Mouse (Mus musculus) heart, embryonic 15.5 days (tissue): ENCODE results near the gene Gjb2. TPM values are rescaled to one million over a fixed set of nuclear protein-coding genes. Genes with fewer than 3 reads are reported as not detected.
A peak's percentile ranks its signal among the peaks of the same experiment; 100 is the strongest.

Experiments used
- ATAC-seq: fragments of 200-750 bp; cut with Nextera tagmentation; replicated peaks from 2 replicates; pipeline ENCODE4 v1.8.0; 2017; ENCODE audit warnings: low read depth, moderate TSS enrichment; ENCODE audit not compliant: insufficient number of reproducible peaks, insufficient read depth, low FRiP score
- H3K27ac ChIP-seq: fragments of 300-500 bp; sonication (generic); 2 replicates; pipeline ENCODE4 v1.5.1; 2015; ENCODE audit warnings: mild to moderate bottlenecking, inconsistent platforms
- H3K27me3 ChIP-seq: fragments of 300-500 bp; sonication (generic); 2 replicates; pipeline ENCODE4 v1.6.1; 2015; ENCODE audit warnings: inconsistent platforms
- H3K36me3 ChIP-seq: fragments of 300-500 bp; sonication (generic); 2 replicates; pipeline ENCODE4 v1.6.1; 2015; ENCODE audit warnings: mild to moderate bottlenecking, inconsistent platforms
- H3K4me1 ChIP-seq: fragments of 300-500 bp; sonication (generic); replicated peaks from 2 replicates; pipeline ENCODE4 v1.6.1; 2015; ENCODE audit warnings: inconsistent platforms
- H3K4me2 ChIP-seq: fragments of 300-500 bp; sonication (generic); 2 replicates; pipeline ENCODE4 v1.6.1; 2015; ENCODE audit warnings: inconsistent platforms, mild to moderate bottlenecking, moderate library complexity
- H3K4me3 ChIP-seq: fragments of 300-500 bp; sonication (generic); 2 replicates; pipeline ENCODE4 v1.5.1; 2015; ENCODE audit warnings: mild to moderate bottlenecking, inconsistent platforms
- H3K9ac ChIP-seq: fragments of 300-500 bp; sonication (generic); 2 replicates; pipeline ENCODE4 v1.6.1; 2015; ENCODE audit warnings: mild to moderate bottlenecking, inconsistent platforms
- H3K9me3 ChIP-seq: fragments of 300-500 bp; sonication (generic); replicated peaks from 2 replicates; pipeline ENCODE4 v1.6.1; 2016; ENCODE audit warnings: inconsistent platforms
- WGBS: fragments of 180-500 bp; shearing (Covaris S2); methylation state at CpG from one replicate; pipeline ENCODE4 v1.1.7; 2015; ENCODE audit warnings: mixed read lengths; 5-methylcytosine and 5-hydroxymethylcytosine counted together
- polyA plus RNA-seq: library from polyadenylated mRNA; unstranded; fragments of >200 nt; fragmentation: Nextera tagmentation; extraction: Ambion mirVana; gene quantifications from 2 replicates; pipeline ENCODE4 v1.2.1, GENCODE M21; 2015

The Gjb2 gene
- polyA plus RNA-seq = 0.15 and 0.38 TPM in 2 replicates

DNA sequence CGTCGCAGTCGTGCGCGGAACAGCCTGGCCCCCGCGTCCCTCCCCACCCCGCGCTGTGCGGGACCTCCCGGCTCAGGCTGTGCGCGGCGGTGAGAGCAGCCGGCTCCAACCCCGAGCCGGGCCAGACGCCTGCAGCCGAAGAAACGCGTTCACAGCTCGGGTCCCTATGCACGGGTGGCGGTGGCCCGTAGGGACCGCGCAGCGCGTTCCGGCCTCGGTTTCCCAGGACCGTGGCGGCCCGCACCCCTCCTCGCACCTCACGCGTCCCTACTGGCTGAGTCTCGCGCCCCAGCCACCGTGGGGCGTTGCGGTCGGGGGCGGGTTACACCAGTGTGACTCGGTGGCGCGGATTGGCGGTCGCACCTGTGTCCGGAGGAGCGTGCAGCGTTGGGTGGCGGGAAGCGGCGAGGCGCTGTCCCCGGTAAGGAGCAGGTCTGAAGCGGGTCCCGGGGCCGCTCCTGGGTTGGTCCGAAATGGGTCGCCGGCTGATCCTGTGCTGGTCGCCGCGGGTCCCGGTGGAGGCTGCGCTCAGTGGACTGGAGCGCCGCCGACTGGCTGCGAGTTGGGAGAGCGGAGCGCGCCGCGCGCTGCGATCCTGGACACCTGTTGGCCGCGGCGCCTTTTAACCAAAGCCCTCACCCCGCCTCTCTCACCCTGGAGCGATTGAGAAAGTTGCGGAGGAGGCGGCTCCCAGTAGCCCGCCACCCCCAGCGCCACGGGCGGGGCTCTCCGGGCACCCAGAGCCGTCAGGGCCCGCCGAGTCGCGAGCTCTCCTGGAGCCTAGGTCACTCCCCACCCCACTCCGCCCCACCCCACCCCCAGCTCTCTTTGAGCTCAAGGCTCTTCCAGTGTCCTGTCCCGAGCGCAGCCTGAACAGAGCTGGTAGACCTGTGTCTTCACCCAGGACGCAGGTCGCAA is at the start of gene Gjb2:
Gjb2 (minus strand) TSS at position 597 of the 918 bp plus-strand sequence.
- ATAC-seq = peak; percentile 47; the same call in 1 of the 2 replicates
- Histone ChIP-seq H3K27me3 (peaks cover 70% of the 10 kb centered on the region), H3K36me3 (no peaks in the 10 kb centered on the region), H3K9me3 (no peaks in the 10 kb centered on the region), H3K27ac (no peak within 1 kb of the TSS), H3K4me1 (peaks cover 20% of the 10 kb centered on the region), H3K4me2 (peak within 1 kb of the TSS; percentile 100), H3K9ac (peak within 1 kb of the TSS; percentile 51), H3K4me3 (peak within 1 kb of the TSS; percentile 70)
- WGBS = under 1% methylated on average over 101 of the region's 101 CpGs

- ATAC-seq = no peak; the same call in 1 of the 2 replicates
- H3K4me1 ChIP-seq = no peaks in the 10 kb centered on the region; the same call in 1 of the 2 replicates
- H3K9me3 ChIP-seq = no peaks in the 10 kb centered on the region
- no peak overlapping the region for H3K27ac ChIP-seq
- H3K4me2 ChIP-seq = no peak overlapping the region
- H3K4me3 ChIP-seq = no peak overlapping the region
- H3K9ac ChIP-seq = no peak overlapping the region
- H3K27me3 ChIP-seq = no peaks in the 10 kb centered on the region; the same call in 1 of the 2 replicates
- no peaks in the 10 kb centered on the region for H3K36me3 ChIP-seq
- 18% methylated on average over 4 of the region's 4 CpGs for WGBS
Observed at GRCm38 (mm10) chr14:57145741-57146140, 41.2 kb upstream of the Gjb2 start.

DNA sequence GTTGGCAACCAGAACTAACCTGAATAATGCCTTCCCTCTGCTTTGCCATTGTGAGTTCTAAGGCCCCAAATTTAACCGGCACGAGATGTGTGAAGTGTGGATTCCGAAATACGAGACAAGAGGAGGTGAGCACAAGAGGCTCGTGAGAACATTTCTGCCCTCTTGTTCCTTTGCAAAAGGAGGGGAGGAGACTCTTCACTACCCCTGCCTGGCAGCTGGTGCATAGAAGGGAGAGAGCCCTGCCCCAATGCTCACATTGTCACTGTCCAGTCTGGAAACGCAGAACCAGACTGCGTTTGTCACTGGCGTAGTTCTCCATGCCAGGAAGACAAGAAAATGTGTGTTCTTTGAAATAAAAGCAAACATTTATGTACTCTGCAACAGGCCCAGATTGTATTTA is 30.8 kb upstream of the Gjb2 start:
- no peak overlapping the region for H3K4me3 ChIP-seq
- no peaks in the 10 kb centered on the region for H3K9me3 ChIP-seq
- WGBS = 72% methylated on average over 8 of the region's 8 CpGs
- H3K9ac ChIP-seq = no peak overlapping the region
- peaks cover 70% of the 10 kb centered on the region for H3K27me3 ChIP-seq
- H3K36me3 ChIP-seq = no peaks in the 10 kb centered on the region
- no peak for ATAC-seq
- peaks cover 7% of the 10 kb centered on the region for H3K4me1 ChIP-seq
- H3K27ac ChIP-seq = no peak overlapping the region
- no peak overlapping the region for H3K4me2 ChIP-seq

DNA sequence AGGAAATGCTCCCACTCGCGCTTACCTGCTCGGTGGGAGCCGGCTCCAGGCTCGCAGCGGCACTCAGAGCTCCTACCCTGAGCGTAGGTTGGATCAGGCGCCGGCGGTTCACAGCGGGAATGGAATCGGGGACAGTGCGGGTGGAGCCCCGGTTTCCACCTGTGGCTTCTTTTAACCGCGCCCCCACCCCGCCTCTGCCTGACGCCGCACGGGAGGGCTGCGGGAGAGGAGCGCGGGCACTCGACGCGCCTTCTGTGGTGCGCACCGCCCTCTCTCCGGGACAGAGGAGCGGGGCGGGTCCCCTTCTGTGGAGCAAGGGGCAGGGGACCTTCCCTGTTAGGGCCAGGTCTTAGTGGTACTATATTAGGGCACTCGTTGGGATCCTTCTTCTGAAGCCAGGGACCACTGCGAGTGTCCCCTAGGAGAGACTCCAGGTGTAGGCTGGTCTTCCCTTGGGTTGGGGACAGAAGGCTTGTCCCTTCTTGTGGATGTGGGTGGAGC is 28.7 kb upstream of the Gjb2 start, which contains the start of gene Gjb6:
Gjb6 (minus strand) TSS at position 451 of the 501 bp plus-strand sequence.
- H3K9ac ChIP-seq = no peak within 1 kb of the TSS
- WGBS = 4% methylated on average over 33 of the region's 33 CpGs
- ATAC-seq = no peak
- peak within 1 kb of the TSS; percentile 63 for H3K4me2 ChIP-seq
- peak within 1 kb of the TSS; percentile 37 for H3K4me3 ChIP-seq
- no peaks in the 10 kb centered on the region for H3K36me3 ChIP-seq
- H3K4me1 ChIP-seq = peaks cover 7% of the 10 kb centered on the region
- H3K9me3 ChIP-seq = no peaks in the 10 kb centered on the region
- no peak within 1 kb of the TSS for H3K27ac ChIP-seq
- H3K27me3 ChIP-seq = peaks cover 73% of the 10 kb centered on the region

GRCm38 (mm10) chr14:57127383-57127782 is 22.9 kb upstream of the Gjb2 start:
- no peak overlapping the region for H3K4me3 ChIP-seq
- H3K9me3 ChIP-seq = no peaks in the 10 kb centered on the region
- H3K4me1 ChIP-seq = no peaks in the 10 kb centered on the region
- ATAC-seq = no peak
- 58% methylated on average over 4 of the region's 4 CpGs for WGBS
- H3K27ac ChIP-seq = no peak overlapping the region
- H3K36me3 ChIP-seq = no peaks in the 10 kb centered on the region
- H3K4me2 ChIP-seq = no peak overlapping the region
- H3K27me3 ChIP-seq = peaks cover 26% of the 10 kb centered on the region
- no peak overlapping the region for H3K9ac ChIP-seq

DNA sequence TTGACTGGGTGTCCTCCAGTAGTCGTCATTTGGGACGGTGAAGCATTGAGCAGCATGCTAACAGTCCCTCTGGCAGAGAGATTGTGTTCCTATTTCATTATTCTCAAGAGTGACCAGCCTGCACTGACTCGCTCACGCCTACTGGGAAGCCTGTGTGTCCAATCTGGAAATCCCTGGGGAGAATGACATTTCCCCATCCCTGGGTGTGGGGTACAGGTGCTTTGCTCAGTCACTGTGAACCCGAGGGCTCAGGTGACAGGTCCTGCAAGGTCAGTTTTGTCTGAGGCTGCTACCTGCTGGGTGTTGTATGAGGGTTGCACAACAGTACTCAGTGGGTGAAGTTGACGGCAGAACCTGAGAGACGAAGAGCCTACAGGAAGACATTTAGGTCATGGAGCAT is 17.8 kb upstream of the Gjb2 start:
- peaks cover 14% of the 10 kb centered on the region for H3K27me3 ChIP-seq
- WGBS = 78% methylated on average over 7 of the region's 7 CpGs
- H3K4me2 ChIP-seq = no peak overlapping the region
- no peak overlapping the region for H3K4me3 ChIP-seq
- no peaks in the 10 kb centered on the region for H3K4me1 ChIP-seq
- no peaks in the 10 kb centered on the region for H3K9me3 ChIP-seq
- no peaks in the 10 kb centered on the region for H3K36me3 ChIP-seq
- no peak for ATAC-seq
- no peak overlapping the region for H3K27ac ChIP-seq
- no peak overlapping the region for H3K9ac ChIP-seq

DNA sequence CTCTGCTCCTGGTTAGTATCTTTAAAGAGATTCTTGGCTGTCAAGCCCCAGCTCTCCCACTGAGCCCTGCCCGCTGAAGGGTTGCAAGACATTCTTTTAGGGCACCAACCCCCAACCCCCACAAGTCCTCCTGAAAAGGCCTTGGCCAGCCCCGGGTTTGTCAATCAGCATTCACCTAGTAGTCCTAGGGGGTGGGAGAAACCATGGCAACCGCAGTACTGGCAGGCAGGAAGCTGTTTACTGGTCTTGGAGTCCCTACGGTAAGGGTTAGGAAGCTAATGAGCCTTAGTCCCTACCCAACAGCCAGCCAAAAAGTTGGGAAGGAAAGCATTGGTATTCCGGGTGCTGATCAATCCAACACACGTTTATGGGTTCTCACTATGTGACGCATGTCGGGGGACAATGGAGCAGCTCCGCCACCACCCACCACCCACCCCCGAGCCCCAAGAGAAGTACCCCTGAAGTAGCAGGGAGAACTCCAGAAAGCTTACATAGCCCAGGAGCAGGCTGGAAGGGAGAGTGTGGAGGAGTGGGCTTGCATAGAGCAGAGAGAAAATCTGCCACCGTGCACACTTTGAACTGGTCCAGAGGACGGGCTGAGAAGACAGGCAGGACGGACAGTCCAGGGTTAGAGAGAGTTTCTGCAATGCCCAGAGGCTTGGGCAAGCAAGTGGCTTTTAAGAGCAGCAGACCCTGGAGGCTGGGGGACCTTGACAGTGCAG is 11.5 kb upstream of the Gjb2 start, which contains the start of gene Gm4491:
Gm4491 (minus strand) TSS at position 61 of the 722 bp plus-strand sequence.
- ATAC-seq = no peak
- H3K4me2 ChIP-seq = no peak within 1 kb of the TSS
- no peak within 1 kb of the TSS for H3K4me3 ChIP-seq
- H3K9ac ChIP-seq = no peak within 1 kb of the TSS
- H3K27ac ChIP-seq = no peak within 1 kb of the TSS
- WGBS = 24% methylated on average over 13 of the region's 13 CpGs
- H3K36me3 ChIP-seq = no peaks in the 10 kb centered on the region
- no peaks in the 10 kb centered on the region for H3K4me1 ChIP-seq
- no peaks in the 10 kb centered on the region for H3K9me3 ChIP-seq
- H3K27me3 ChIP-seq = peaks cover 39% of the 10 kb centered on the region

GRCm38 (mm10) chr14:57109194-57109593 is 4.7 kb upstream of the Gjb2 start:
- ATAC-seq = no peak
- no peaks in the 10 kb centered on the region for H3K36me3 ChIP-seq
- no peak overlapping the region for H3K27ac ChIP-seq
- no peaks in the 10 kb centered on the region for H3K9me3 ChIP-seq
- H3K4me2 ChIP-seq = no peak overlapping the region
- H3K9ac ChIP-seq = no peak overlapping the region
- H3K4me3 ChIP-seq = no peak overlapping the region
- H3K4me1 ChIP-seq = peaks cover 14% of the 10 kb centered on the region
- 9% methylated on average over 4 of the region's 4 CpGs for WGBS
- peaks cover 65% of the 10 kb centered on the region for H3K27me3 ChIP-seq

DNA sequence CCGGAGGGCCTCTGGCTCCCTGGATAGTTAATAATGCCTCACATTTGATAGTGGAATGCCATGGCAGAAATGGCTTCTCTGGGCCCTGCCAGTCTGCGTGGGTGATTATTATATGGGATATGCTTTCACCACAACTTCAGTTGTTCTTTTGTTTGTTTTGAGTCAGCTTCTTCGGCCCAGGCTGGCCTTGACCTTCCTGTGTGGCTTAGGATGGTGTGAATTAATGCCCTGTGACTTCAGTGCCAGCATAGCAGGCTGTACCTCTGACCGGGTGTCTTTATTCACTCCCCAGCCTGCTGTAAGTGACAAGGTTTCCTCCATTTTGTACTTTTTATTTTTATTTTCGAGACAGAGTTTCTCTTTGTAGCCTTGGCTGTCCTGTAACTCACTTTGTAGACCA is 3.4 kb upstream of the Gjb2 start:
- no peak overlapping the region for H3K9ac ChIP-seq
- no peak overlapping the region for H3K4me2 ChIP-seq
- peaks cover 71% of the 10 kb centered on the region for H3K27me3 ChIP-seq
- H3K36me3 ChIP-seq = no peaks in the 10 kb centered on the region
- H3K4me3 ChIP-seq = no peak overlapping the region
- no peak overlapping the region for H3K27ac ChIP-seq
- H3K9me3 ChIP-seq = no peaks in the 10 kb centered on the region
- 54% methylated on average over 5 of the region's 5 CpGs for WGBS
- H3K4me1 ChIP-seq = peaks cover 20% of the 10 kb centered on the region
- no peak for ATAC-seq

- Histone ChIP-seq H3K27me3 (peaks cover 78% of the 10 kb centered on the region), H3K4me1 (peaks cover 20% of the 10 kb centered on the region), H3K4me3 (no peak overlapping the region), H3K9me3 (no peaks in the 10 kb centered on the region), H3K27ac (no peak overlapping the region), H3K36me3 (no peaks in the 10 kb centered on the region), H3K9ac (no peak overlapping the region), H3K4me2 (no peak overlapping the region)
- WGBS = 76% methylated on average over 8 of the region's 8 CpGs
- no peak for ATAC-seq
Observed at GRCm38 (mm10) chr14:57107091-57107490, 2.6 kb upstream of the Gjb2 start.

DNA sequence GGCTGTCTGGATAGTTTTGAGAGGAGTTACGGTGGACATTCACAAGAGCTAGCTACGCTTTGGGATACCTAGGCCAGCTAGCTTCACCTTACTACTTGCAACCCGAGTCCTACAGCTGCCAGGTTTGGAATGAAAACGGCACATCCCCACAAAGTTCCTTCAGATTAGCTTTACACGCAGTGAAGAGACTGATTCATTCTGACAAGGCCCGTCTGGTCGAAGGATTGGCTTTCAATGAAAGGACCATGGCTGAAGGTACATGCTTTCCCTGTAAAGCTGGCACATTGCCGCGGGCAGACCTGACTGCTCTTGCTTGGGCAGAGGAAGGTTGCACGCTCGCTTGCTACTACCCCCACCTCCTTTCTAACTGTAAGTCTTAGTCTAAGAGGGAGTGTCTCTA is 1.2 kb upstream of the Gjb2 start:
- no peak overlapping the region for H3K27ac ChIP-seq
- no peak for ATAC-seq
- peaks cover 76% of the 10 kb centered on the region for H3K27me3 ChIP-seq
- no peaks in the 10 kb centered on the region for H3K36me3 ChIP-seq
- 44% methylated on average over 11 of the region's 11 CpGs for WGBS
- 0 out of 2 replicates have a peak overlapping the region, but pooled peaks have one; percentile 100 for H3K4me2 ChIP-seq
- peaks cover 20% of the 10 kb centered on the region for H3K4me1 ChIP-seq
- no peaks in the 10 kb centered on the region for H3K9me3 ChIP-seq
- H3K4me3 ChIP-seq = 0 out of 2 replicates have a peak overlapping the region, but pooled peaks have one; percentile 70
- H3K9ac ChIP-seq = no peak overlapping the region
